In genomic region chr7:45486761-45487415, GRCm38 (mm10) we compare ENCODE assay signal across 12 mouse cellular contexts. TPM values are rescaled to one million over a fixed set of nuclear protein-coding genes. Genes with fewer than 3 reads are reported as not detected.
A peak's percentile ranks its signal among the peaks of the same experiment; 100 is the strongest.
DNase-seq lines count a peak whose midpoint lies in the region; ATAC-seq and TF ChIP-seq lines count a peak whose summit lies in the region.
"Had no signal": no experiment of that assay in that cellular context is flagged by ENCODE, and none has a peak within 500 bp of the region (broad histone marks: within the 10 kb centered on the region; RNA-seq: fewer than 3 reads in every experiment).

Gm45808 (minus strand) TSS chr7:45486811.

- no peak within 1 kb of the TSS for H3K4me2 ChIP-seq in embryonic facial prominence, embryonic 12.5 days (replicated peaks)
- no peak within 1 kb of the TSS for H3K4me2 ChIP-seq in midbrain, embryonic 15.5 days
- H3K4me2 ChIP-seq in embryonic facial prominence, embryonic 14.5 days (ENCODE audit: low read depth, low read length) = peak within 1 kb of the TSS; percentile 59; the same call in 1 of the 2 replicates
- H3K4me2 ChIP-seq in liver, postnatal 0 days (ENCODE audit: low read depth, low read length) = peak within 1 kb of the TSS; percentile 82; the same call in 1 of the 2 replicates

- WGBS in embryonic facial prominence, embryonic 12.5 days = 77% methylated on average over 12 of the region's 12 CpGs
- WGBS in embryonic facial prominence, embryonic 10.5 days = 85% methylated on average over 12 of the region's 12 CpGs
- 83% methylated on average over 12 of the region's 12 CpGs for whole genome bisulfite sequencing in midbrain, embryonic 10.5 days
- WGBS in midbrain, embryonic 15.5 days = 84% methylated on average over 12 of the region's 12 CpGs
- WGBS in embryonic facial prominence, embryonic 14.5 days = 73% methylated on average over 12 of the region's 12 CpGs
- WGBS in liver, postnatal 0 days (ENCODE audit: insufficient replicate concordance) = 73% methylated on average over 12 of the region's 12 CpGs

- peaks cover under 1% of the 10 kb centered on the region; the same call in 1 of the 2 replicates for H3K36me3 ChIP-seq in embryonic facial prominence, embryonic 12.5 days
- H3K36me3 ChIP-seq in embryonic facial prominence, embryonic 10.5 days (replicated peaks) = peaks cover 8% of the 10 kb centered on the region
- H3K36me3 ChIP-seq in midbrain, embryonic 10.5 days = peaks cover 4% of the 10 kb centered on the region; the same call in 1 of the 2 replicates
- no peaks in the 10 kb centered on the region for H3K36me3 ChIP-seq in midbrain, embryonic 15.5 days (replicated peaks)
- H3K36me3 ChIP-seq in embryonic facial prominence, embryonic 14.5 days (ENCODE audit: control insufficient read depth, insufficient read depth, low read length) = no peaks in the 10 kb centered on the region
- peaks cover 4% of the 10 kb centered on the region; the same call in 1 of the 2 replicates for H3K36me3 ChIP-seq in liver, postnatal 0 days (replicated peaks; ENCODE audit: insufficient read depth, low read length)

- DNase-seq in embryonic facial prominence, embryonic 10.5 days (ENCODE audit: low spot score) = no peak
- DNase-seq in midbrain, embryonic 10.5 days (ENCODE audit: low spot score) = no peak
- DNase-seq in embryonic facial prominence, embryonic 14.5 days (ENCODE audit: low spot score) = no peak
- DNase-seq in liver, postnatal 0 days = no peak
- no peak for DNase-seq in layer of hippocampus, postnatal 10 days (ENCODE audit: low spot score in 2 of 2)

- no peaks in the 10 kb centered on the region for H3K9me3 ChIP-seq in embryonic facial prominence, embryonic 12.5 days
- no peaks in the 10 kb centered on the region for H3K9me3 ChIP-seq in embryonic facial prominence, embryonic 10.5 days
- H3K9me3 ChIP-seq in midbrain, embryonic 10.5 days (replicated peaks) = no peaks in the 10 kb centered on the region
- H3K9me3 ChIP-seq in midbrain, embryonic 15.5 days = no peaks in the 10 kb centered on the region
- H3K9me3 ChIP-seq in embryonic facial prominence, embryonic 14.5 days (ENCODE audit: control insufficient read depth, low read length) = no peaks in the 10 kb centered on the region
- H3K9me3 ChIP-seq in liver, postnatal 0 days (ENCODE audit: low read length) = no peaks in the 10 kb centered on the region

- TF ChIP-seq CTCF in liver, postnatal 0 days (IDR thresholded peaks at IDR 0.05; ENCODE audit: low read depth) = no peak

- no peak for TF ChIP-seq EP300 in liver, postnatal 0 days (IDR thresholded peaks at IDR 0.05; ENCODE audit: low read depth)

- H3K9ac ChIP-seq in embryonic facial prominence, embryonic 12.5 days = no peak within 1 kb of the TSS
- H3K9ac ChIP-seq in midbrain, embryonic 15.5 days = no peak within 1 kb of the TSS
- no peak within 1 kb of the TSS for H3K9ac ChIP-seq in embryonic facial prominence, embryonic 14.5 days (ENCODE audit: low read depth, low read length)
- no peak within 1 kb of the TSS for H3K9ac ChIP-seq in liver, postnatal 0 days (replicated peaks)

- no peak for ATAC-seq in embryonic facial prominence, embryonic 12.5 days (ENCODE audit: insufficient number of reproducible peaks, insufficient read depth, low FRiP score, low TSS enrichment)
- no peak for ATAC-seq in midbrain, embryonic 15.5 days (replicated peaks)
- ATAC-seq in embryonic facial prominence, embryonic 14.5 days (ENCODE audit: low read depth) = no peak
- ATAC-seq in liver, postnatal 0 days = no peak
- ATAC-seq in activated CD4-positive, CD25-positive, alpha-beta regulatory T cell, adult 4 months = no peak
- ATAC-seq: lung, postnatal 0 days had no signal

- no peaks in the 10 kb centered on the region for H3K27me3 ChIP-seq in embryonic facial prominence, embryonic 12.5 days
- no peaks in the 10 kb centered on the region for H3K27me3 ChIP-seq in embryonic facial prominence, embryonic 10.5 days (replicated peaks; ENCODE audit: low read depth, poor library complexity, severe bottlenecking)
- H3K27me3 ChIP-seq in midbrain, embryonic 10.5 days (ENCODE audit: low read depth, poor library complexity, severe bottlenecking) = no peaks in the 10 kb centered on the region
- H3K27me3 ChIP-seq in midbrain, embryonic 15.5 days (replicated peaks) = no peaks in the 10 kb centered on the region
- H3K27me3 ChIP-seq in embryonic facial prominence, embryonic 14.5 days (replicated peaks; ENCODE audit: control insufficient read depth, insufficient read depth, low read length) = no peaks in the 10 kb centered on the region
- H3K27me3 ChIP-seq in liver, postnatal 0 days (ENCODE audit: insufficient read depth, low read length) = no peaks in the 10 kb centered on the region

- 0 out of 2 replicates have a peak within 1 kb of the TSS, but pooled peaks have one; percentile 30 for H3K27ac ChIP-seq in embryonic facial prominence, embryonic 12.5 days
- H3K27ac ChIP-seq in embryonic facial prominence, embryonic 10.5 days (replicated peaks) = no peak within 1 kb of the TSS
- peak within 1 kb of the TSS; percentile 92; the same call in 1 of the 2 replicates for H3K27ac ChIP-seq in midbrain, embryonic 10.5 days (replicated peaks)
- no peak within 1 kb of the TSS for H3K27ac ChIP-seq in midbrain, embryonic 15.5 days
- H3K27ac ChIP-seq in embryonic facial prominence, embryonic 14.5 days (replicated peaks; ENCODE audit: low read depth, low read length) = peak within 1 kb of the TSS; percentile 16
- H3K27ac ChIP-seq in liver, postnatal 0 days (ENCODE audit: low read depth) = 0 out of 2 replicates have a peak within 1 kb of the TSS, but pooled peaks have one; percentile 73

- H3K4me1 ChIP-seq in embryonic facial prominence, embryonic 12.5 days = peaks cover 10% of the 10 kb centered on the region
- H3K4me1 ChIP-seq in embryonic facial prominence, embryonic 10.5 days = peaks cover 44% of the 10 kb centered on the region
- H3K4me1 ChIP-seq in midbrain, embryonic 10.5 days = peaks cover 42% of the 10 kb centered on the region
- peaks cover 17% of the 10 kb centered on the region; the same call in 1 of the 2 replicates for H3K4me1 ChIP-seq in midbrain, embryonic 15.5 days
- peaks cover 5% of the 10 kb centered on the region; the same call in 1 of the 2 replicates for H3K4me1 ChIP-seq in embryonic facial prominence, embryonic 14.5 days (ENCODE audit: control insufficient read depth, insufficient read depth, low read length)
- H3K4me1 ChIP-seq in liver, postnatal 0 days (ENCODE audit: insufficient read depth) = peaks cover 40% of the 10 kb centered on the region

- no peak within 1 kb of the TSS for H3K4me3 ChIP-seq in embryonic facial prominence, embryonic 12.5 days
- no peak within 1 kb of the TSS; the same call in 1 of the 2 replicates for H3K4me3 ChIP-seq in embryonic facial prominence, embryonic 10.5 days
- H3K4me3 ChIP-seq in midbrain, embryonic 10.5 days = peak within 1 kb of the TSS; percentile 71; the same call in 1 of the 2 replicates
- no peak within 1 kb of the TSS for H3K4me3 ChIP-seq in midbrain, embryonic 15.5 days
- H3K4me3 ChIP-seq in embryonic facial prominence, embryonic 14.5 days (ENCODE audit: low read depth, low read length) = no peak within 1 kb of the TSS
- H3K4me3 ChIP-seq in liver, postnatal 0 days (ENCODE audit: low read depth, low read length) = no peak within 1 kb of the TSS

RNA-seq across cellular contexts. Expression of gene Gm45808, which starts in this region (rescaled TPM):
- polyA plus RNA-seq in embryonic facial prominence, embryonic 12.5 days (2016; fragmentation: Nextera tagmentation; extraction: Ambion mirVana) = not detected in 2 replicates
- polyA plus RNA-seq in embryonic facial prominence, embryonic 10.5 days (2016; fragmentation: Nextera tagmentation; extraction: Ambion mirVana) = not detected in 2 replicates
- 0.34 TPM in 1 of 2 replicates, not detected in the other for polyA plus RNA-seq in midbrain, embryonic 10.5 days (2016; fragmentation: Nextera tagmentation; extraction: Ambion mirVana)
- polyA plus RNA-seq in midbrain, embryonic 15.5 days (2015; fragmentation: Nextera tagmentation; extraction: Ambion mirVana) = not detected in 2 replicates
- polyA plus RNA-seq in embryonic facial prominence, embryonic 14.5 days (2014; fragmentation: Nextera tagmentation; extraction: Ambion mirVana) = not detected in 2 replicates
- polyA plus RNA-seq in liver, postnatal 0 days (2015; fragmentation: Nextera tagmentation; extraction: Ambion mirVana) = 0.15 and 0.33 TPM in 2 replicates
- not detected for polyA plus RNA-seq in activated CD4-positive, CD25-positive, alpha-beta regulatory T cell, adult 4 months (2017; shearing (Covaris generic))
- 1 to 10 TPM; 1.2 to 1.4 TPM for total RNA-seq in layer of hippocampus, postnatal 10 days (2021)
- polyA plus RNA-seq: kidney, embryonic 14.5 days; lung, postnatal 0 days; neural tube, embryonic 11.5 days; stomach, embryonic 16.5 days had no signal

Comparison
In these comparisons a context has a peak if more than half of its experiments do, and no peak if none do; other contexts are left out.
1. H3K27ac ChIP-seq: peak in embryonic facial prominence, embryonic 12.5 days (single experiment), midbrain, embryonic 10.5 days (single experiment), embryonic facial prominence, embryonic 14.5 days (single experiment) and liver, postnatal 0 days (single experiment); none in embryonic facial prominence, embryonic 10.5 days (single experiment) and midbrain, embryonic 15.5 days (single experiment).
2. H3K4me2 ChIP-seq: peak in embryonic facial prominence, embryonic 14.5 days (single experiment) and liver, postnatal 0 days (single experiment); none in embryonic facial prominence, embryonic 12.5 days (single experiment) and midbrain, embryonic 15.5 days (single experiment).